Mouse (Mus musculus) hindbrain, embryonic 16.5 days (tissue): ENCODE results near the gene Gm49396. TPM values are rescaled to one million over a fixed set of nuclear protein-coding genes. Genes with fewer than 3 reads are reported as not detected.

Experiments used
- ATAC-seq: fragments of 200-750 bp; cut with Nextera tagmentation; 2 replicates; pipeline ENCODE4 v1.8.0; 2017; ENCODE audit warnings: moderate TSS enrichment, moderate library complexity
- H3K27ac ChIP-seq: fragments of 300-500 bp; sonication (generic); 2 replicates; pipeline ENCODE4 v1.5.1; 2014; ENCODE audit warnings: low read depth, mild to moderate bottlenecking, control low read depth, low read length, moderate library complexity
- H3K27me3 ChIP-seq: fragments of 300-500 bp; sonication (generic); replicated peaks from 2 replicates; pipeline ENCODE4 v1.6.1; 2014; ENCODE audit warnings: low read length; ENCODE audit not compliant: control insufficient read depth, insufficient read depth
- H3K36me3 ChIP-seq: fragments of 300-500 bp; sonication (generic); 2 replicates; pipeline ENCODE4 v1.6.1; 2014; ENCODE audit warnings: mild to moderate bottlenecking, low read length, moderate library complexity, mixed read lengths; ENCODE audit not compliant: control insufficient read depth, insufficient read depth
- H3K4me1 ChIP-seq: fragments of 300-500 bp; sonication (generic); 2 replicates; pipeline ENCODE4 v1.6.1; 2014; ENCODE audit warnings: low read depth, low read length; ENCODE audit not compliant: control insufficient read depth, insufficient read depth
- H3K4me2 ChIP-seq: fragments of 300-500 bp; sonication (generic); 2 replicates; pipeline ENCODE4 v1.6.1; 2014; ENCODE audit warnings: mild to moderate bottlenecking, low read length, control low read depth, moderate library complexity
- H3K4me3 ChIP-seq: fragments of 300-500 bp; sonication (generic); 2 replicates; pipeline ENCODE4 v1.5.1; 2014; ENCODE audit warnings: mild to moderate bottlenecking, low read length, control low read depth, moderate library complexity
- H3K9ac ChIP-seq: fragments of 300-500 bp; sonication (generic); 2 replicates; pipeline ENCODE4 v1.6.1; 2014; ENCODE audit warnings: low read depth, mild to moderate bottlenecking, control low read depth, low read length, moderate library complexity
- H3K9me3 ChIP-seq: fragments of 300-500 bp; sonication (generic); 2 replicates; pipeline ENCODE4 v1.6.1; 2014; ENCODE audit warnings: mild to moderate bottlenecking, low read length, moderate library complexity; ENCODE audit not compliant: control insufficient read depth
- WGBS: fragments of 180-500 bp; shearing (Covaris S2); extraction: QIAGEN DNeasy Blood & Tissue Kit; methylation state at CpG from one replicate; pipeline ENCODE4 v1.1.7; 2014; 5-methylcytosine and 5-hydroxymethylcytosine counted together
- polyA plus RNA-seq: library from polyadenylated mRNA; unstranded; fragments of >200 nt; fragmentation: Nextera tagmentation; extraction: Ambion mirVana; gene quantifications from 2 replicates; pipeline ENCODE4 v1.2.1, GENCODE M21; 2015

Gene Gm49396
- polyA plus RNA-seq, 1 experiment from 2014 or later = 13.7 TPM

GRCm38 (mm10) chr7:30590927-30591604 is 27.9 kb downstream of the Gm49396 start:
- ATAC-seq = no peak
- 82% methylated on average over 9 of the region's 9 CpGs for WGBS
- Histone ChIP-seq H3K36me3 (peaks cover 3% of the 10 kb centered on the region; the same call in 1 of the 2 replicates), H3K27ac (no peak overlapping the region), H3K9me3 (no peaks in the 10 kb centered on the region), H3K4me1 (peaks cover 19% of the 10 kb centered on the region), H3K9ac (no peak overlapping the region), H3K4me2 (no peak overlapping the region), H3K27me3 (no peaks in the 10 kb centered on the region), H3K4me3 (no peak overlapping the region)

- Histone ChIP-seq H3K9me3 (no peaks in the 10 kb centered on the region), H3K4me2 (no peak overlapping the region), H3K27ac (no peak overlapping the region), H3K9ac (no peak overlapping the region), H3K27me3 (no peaks in the 10 kb centered on the region), H3K36me3 (no peaks in the 10 kb centered on the region; the same call in 1 of the 2 replicates), H3K4me1 (peaks cover 16% of the 10 kb centered on the region), H3K4me3 (no peak overlapping the region)
- ATAC-seq = no peak
- 27% methylated on average over 4 of the region's 4 CpGs for WGBS
Measured at GRCm38 (mm10) chr7:30591605-30591951, 28.4 kb downstream of the Gm49396 start.

GRCm38 (mm10) chr7:30592772-30593423 is 29.8 kb downstream of the Gm49396 start:
- no peaks in the 10 kb centered on the region for H3K27me3 ChIP-seq
- H3K27ac ChIP-seq = no peak overlapping the region
- peaks cover 6% of the 10 kb centered on the region for H3K4me1 ChIP-seq
- ATAC-seq = no peak
- no peak overlapping the region for H3K4me3 ChIP-seq
- H3K36me3 ChIP-seq = no peaks in the 10 kb centered on the region
- no peak overlapping the region for H3K4me2 ChIP-seq
- no peak overlapping the region for H3K9ac ChIP-seq
- no peaks in the 10 kb centered on the region for H3K9me3 ChIP-seq
- WGBS = 59% methylated on average over 4 of the region's 5 CpGs

GRCm38 (mm10) chr7:30593579-30594509 is 30.7 kb downstream of the Gm49396 start:
- no peaks in the 10 kb centered on the region for H3K36me3 ChIP-seq
- H3K4me1 ChIP-seq = peaks cover 6% of the 10 kb centered on the region
- no peaks in the 10 kb centered on the region for H3K9me3 ChIP-seq
- no peaks in the 10 kb centered on the region for H3K27me3 ChIP-seq
- WGBS = 71% methylated on average over 10 of the region's 10 CpGs
- ATAC-seq = no peak
- no peak overlapping the region for H3K4me3 ChIP-seq
- no peak overlapping the region for H3K9ac ChIP-seq
- H3K4me2 ChIP-seq = no peak overlapping the region
- no peak overlapping the region for H3K27ac ChIP-seq

- Histone ChIP-seq H3K27ac (no peak overlapping the region), H3K27me3 (no peaks in the 10 kb centered on the region), H3K36me3 (no peaks in the 10 kb centered on the region), H3K4me1 (peaks cover 7% of the 10 kb centered on the region), H3K4me3 (no peak overlapping the region), H3K9ac (no peak overlapping the region), H3K9me3 (no peaks in the 10 kb centered on the region), H3K4me2 (no peak overlapping the region)
- ATAC-seq = no peak
- WGBS = 58% methylated on average over 4 of the region's 4 CpGs
Measured at GRCm38 (mm10) chr7:30594510-30595024, 31.4 kb downstream of the Gm49396 start.

GRCm38 (mm10) chr7:30596093-30596492 is 32.9 kb downstream of the Gm49396 start:
- 87% methylated on average over 5 of the region's 5 CpGs for WGBS
- H3K4me2 ChIP-seq = no peak overlapping the region
- H3K27ac ChIP-seq = no peak overlapping the region
- no peaks in the 10 kb centered on the region for H3K9me3 ChIP-seq
- H3K27me3 ChIP-seq = no peaks in the 10 kb centered on the region
- ATAC-seq = no peak
- H3K36me3 ChIP-seq = no peaks in the 10 kb centered on the region
- H3K4me3 ChIP-seq = no peak overlapping the region
- no peak overlapping the region for H3K9ac ChIP-seq
- H3K4me1 ChIP-seq = peaks cover 11% of the 10 kb centered on the region

- Histone ChIP-seq H3K36me3 (no peaks in the 10 kb centered on the region), H3K4me2 (no peak overlapping the region), H3K4me1 (peaks cover 11% of the 10 kb centered on the region), H3K27me3 (no peaks in the 10 kb centered on the region), H3K9ac (no peak overlapping the region), H3K27ac (no peak overlapping the region), H3K4me3 (no peak overlapping the region), H3K9me3 (no peaks in the 10 kb centered on the region)
- 74% methylated on average over 5 of the region's 5 CpGs for WGBS
- no peak for ATAC-seq
Measured at GRCm38 (mm10) chr7:30596811-30597210, 33.7 kb downstream of the Gm49396 start.

GRCm38 (mm10) chr7:30598786-30599185 is 35.6 kb downstream of the Gm49396 start, which contains the start of gene Zbtb32:
Gene Zbtb32, minus strand, starts transcription at chr7:30598909.
- 90% methylated on average over 12 of the region's 12 CpGs for WGBS
- ATAC-seq = no peak
- Histone ChIP-seq H3K4me3 (peak within 1 kb of the TSS; percentile 27), H3K27me3 (no peaks in the 10 kb centered on the region), H3K9ac (0 out of 2 replicates have a peak within 1 kb of the TSS, but pooled peaks have one; percentile 11), H3K9me3 (no peaks in the 10 kb centered on the region), H3K4me1 (peaks cover 11% of the 10 kb centered on the region), H3K27ac (peak within 1 kb of the TSS; percentile 37; the same call in 1 of the 2 replicates), H3K4me2 (peak within 1 kb of the TSS; percentile 53), H3K36me3 (no peaks in the 10 kb centered on the region)
